Mouse (Mus musculus) embryo, embryonic 10 days (tissue): ENCODE data around the gene Gm44805.

Experiments
- DNase-seq: peaks from one replicate; pipeline ENCODE4 v3.0.0-alpha.2; 2015; ENCODE audit warnings: low spot score

The Gm44805 gene

GRCm38 (mm10) chr7:19628536-19629360, 52.5 kb downstream of the Gm44805 start:
- peak; percentile 92 for DNase-seq

DNA sequence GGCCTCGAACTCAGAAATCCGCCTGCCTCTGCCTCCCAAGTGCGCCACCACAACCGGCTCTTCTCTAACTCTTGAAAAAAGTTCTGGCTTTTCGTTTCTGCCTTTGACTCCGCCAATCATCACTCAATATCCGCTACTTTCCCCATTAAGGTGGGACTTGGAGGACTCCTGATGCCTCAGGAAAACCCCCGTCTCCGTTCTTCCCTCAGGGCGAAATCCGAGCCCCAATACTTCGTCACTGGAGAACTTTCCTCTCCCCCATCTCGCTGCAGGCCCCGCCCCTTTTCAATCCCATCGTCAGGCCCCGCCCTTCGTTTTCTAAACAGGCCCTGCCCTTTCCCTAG, 53.1 kb downstream of the Gm44805 start:
- no peak for DNase-seq

- DNase-seq, result no peak
These were observed 53.5 kb downstream of the Gm44805 start for GRCm38 (mm10) chr7:19627721-19628120.

DNA sequence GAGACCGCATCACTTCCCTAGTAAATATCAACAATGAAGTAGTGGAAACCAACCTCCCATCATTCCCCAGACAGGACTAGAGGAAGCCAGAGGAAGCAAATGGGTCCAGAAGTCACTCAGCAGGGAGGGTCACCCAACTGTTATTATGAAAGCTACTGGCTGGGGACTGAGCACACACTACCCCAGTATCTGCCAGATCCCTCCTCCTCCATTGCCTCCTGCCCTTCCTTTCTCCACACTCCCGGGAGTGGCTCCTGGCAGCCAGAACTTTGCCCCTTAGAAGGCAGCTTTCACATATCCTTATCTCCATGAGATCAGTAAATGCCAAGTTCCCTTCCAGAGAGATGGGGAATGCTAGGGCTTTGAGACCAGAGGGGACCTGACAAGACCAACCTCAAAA, 57.8 kb downstream of the Gm44805 start:
- DNase-seq, result no peak

- no peak for DNase-seq
These were observed 59.0 kb downstream of the Gm44805 start for GRCm38 (mm10) chr7:19622241-19622640.
